Mouse (Mus musculus): ENCODE data around the gene Urod.

DNA sequence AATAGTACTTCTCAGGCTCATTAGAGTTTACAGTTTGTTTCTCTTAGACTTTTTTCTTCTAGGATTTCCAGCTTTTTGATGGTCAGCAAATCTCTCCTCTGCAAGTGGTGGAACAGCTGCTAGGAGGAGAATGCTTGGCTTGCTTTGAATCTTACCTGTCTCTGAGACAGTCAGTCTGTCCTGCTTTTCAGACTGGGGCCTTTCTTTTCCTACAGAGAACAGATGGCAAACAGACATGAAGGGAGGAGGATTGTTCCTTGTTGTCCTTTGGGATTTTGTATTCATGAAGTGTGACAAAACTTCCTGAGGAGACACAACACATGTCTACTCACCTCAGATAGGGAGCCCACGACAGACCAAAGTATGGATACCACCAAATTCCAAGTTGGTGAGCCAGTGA lies 46.6 kb upstream of the Urod start:
- TF ChIP-seq POLR2A (IDR thresholded peaks at IDR 0.05; ENCODE audit: control insufficient read depth, extremely low read depth, insufficient read depth, low read length, poor library complexity) (no peak), CTCF (IDR thresholded peaks at IDR 0.05; ENCODE audit: borderline replicate concordance, control insufficient read depth, extremely low read depth, insufficient read depth, low read length, poor library complexity) (no peak)

Data from thymus, adult 2 months (tissue).